8 mouse cellular contexts compared by ENCODE assay signal in genomic region chr3:138488584-138489326, GRCm38 (mm10). TPM values are rescaled to one million over a fixed set of nuclear protein-coding genes. Genes with fewer than 3 reads are reported as not detected.
A peak's percentile ranks its signal among the peaks of the same experiment; 100 is the strongest.
DNase-seq lines count a peak whose midpoint lies in the region; ATAC-seq and TF ChIP-seq lines count a peak whose summit lies in the region.

No protein-coding gene starts in this region.

- peak overlapping the region; percentile 76 for H3K27ac ChIP-seq in heart, embryonic 13.5 days (replicated peaks)
- H3K27ac ChIP-seq in forebrain, embryonic 12.5 days: peak overlapping the region; percentile 74
- H3K27ac ChIP-seq in limb, embryonic 14.5 days (replicated peaks; ENCODE audit: low read depth, low read length): peak overlapping the region; percentile 68
- H3K27ac ChIP-seq in neural tube, embryonic 13.5 days (replicated peaks): peak overlapping the region; percentile 84

- intact Hi-C loops in heart, postnatal 14 days (cut with DNase I): loop anchor here (2.0 kb wide), 1 partner anchor 38 kb away; the partner anchor contains the start of gene Eif4e

- under 1% methylated on average over 57 of the region's 61 CpGs for WGBS in heart, embryonic 13.5 days
- WGBS in forebrain, embryonic 12.5 days: under 1% methylated on average over 58 of the region's 61 CpGs
- WGBS in limb, embryonic 14.5 days: under 1% methylated on average over 47 of the region's 61 CpGs
- 1% methylated on average over 56 of the region's 61 CpGs for WGBS in neural tube, embryonic 13.5 days

- H3K9me3 ChIP-seq in heart, embryonic 13.5 days: no peaks in the 10 kb centered on the region; the same call in 1 of the 2 replicates
- no peaks in the 10 kb centered on the region for H3K9me3 ChIP-seq in forebrain, embryonic 12.5 days
- H3K9me3 ChIP-seq in limb, embryonic 14.5 days (ENCODE audit: control insufficient read depth, low read length): no peaks in the 10 kb centered on the region
- no peaks in the 10 kb centered on the region for H3K9me3 ChIP-seq in neural tube, embryonic 13.5 days

- no peaks in the 10 kb centered on the region for H3K27me3 ChIP-seq in heart, embryonic 13.5 days (replicated peaks)
- no peaks in the 10 kb centered on the region for H3K27me3 ChIP-seq in forebrain, embryonic 12.5 days
- no peaks in the 10 kb centered on the region for H3K27me3 ChIP-seq in limb, embryonic 14.5 days (ENCODE audit: control insufficient read depth, insufficient read depth, low read length)
- H3K27me3 ChIP-seq in neural tube, embryonic 13.5 days: no peaks in the 10 kb centered on the region

- peak overlapping the region; percentile 90 for H3K9ac ChIP-seq in heart, embryonic 13.5 days
- H3K9ac ChIP-seq in forebrain, embryonic 12.5 days: peak overlapping the region; percentile 93
- peak overlapping the region; percentile 84 for H3K9ac ChIP-seq in limb, embryonic 14.5 days (ENCODE audit: low read depth, low read length, severe bottlenecking)
- H3K9ac ChIP-seq in neural tube, embryonic 13.5 days: peak overlapping the region; percentile 87

- peak overlapping the region; percentile 78 for H3K4me3 ChIP-seq in heart, embryonic 13.5 days
- peak overlapping the region; percentile 92 for H3K4me3 ChIP-seq in forebrain, embryonic 12.5 days (replicated peaks)
- peak overlapping the region; percentile 90 for H3K4me3 ChIP-seq in limb, embryonic 14.5 days (replicated peaks; ENCODE audit: low read length)
- peak overlapping the region; percentile 64 for H3K4me3 ChIP-seq in neural tube, embryonic 13.5 days

- peak; percentile 51 for ATAC-seq in heart, embryonic 13.5 days (ENCODE audit: extremely low read depth, insufficient number of reproducible peaks, low FRiP score, low TSS enrichment)
- peak; percentile 54; the same call in 1 of the 2 replicates for ATAC-seq in forebrain, embryonic 12.5 days (ENCODE audit: low FRiP score)
- peak; percentile 3 for ATAC-seq in limb, embryonic 14.5 days (ENCODE audit: low FRiP score, low read depth)
- no peak for ATAC-seq in neural tube, embryonic 13.5 days (ENCODE audit: low read depth)
- no peak for ATAC-seq in monocyte, adult 5-6 weeks (replicated peaks; ENCODE audit: insufficient number of reproducible peaks, low FRiP score, low TSS enrichment, poor library complexity, severe bottlenecking)

- no peak for TF ChIP-seq POLR2A in limb, embryonic 14.5 days (IDR thresholded peaks at IDR 0.05; ENCODE audit: borderline replicate concordance, extremely low read depth, insufficient read depth, insufficient read length)

- H3K4me1 ChIP-seq in heart, embryonic 13.5 days: peaks cover 12% of the 10 kb centered on the region
- H3K4me1 ChIP-seq in forebrain, embryonic 12.5 days: peaks cover 11% of the 10 kb centered on the region
- H3K4me1 ChIP-seq in limb, embryonic 14.5 days (ENCODE audit: control insufficient read depth, insufficient read depth, low read length): peaks cover 12% of the 10 kb centered on the region
- H3K4me1 ChIP-seq in neural tube, embryonic 13.5 days (replicated peaks): peaks cover 17% of the 10 kb centered on the region

- H3K36me3 ChIP-seq in heart, embryonic 13.5 days: peaks cover 25% of the 10 kb centered on the region
- H3K36me3 ChIP-seq in forebrain, embryonic 12.5 days (replicated peaks): peaks cover 16% of the 10 kb centered on the region
- peaks cover 15% of the 10 kb centered on the region for H3K36me3 ChIP-seq in limb, embryonic 14.5 days (ENCODE audit: control insufficient read depth, insufficient read depth, low read length)
- H3K36me3 ChIP-seq in neural tube, embryonic 13.5 days: peaks cover 18% of the 10 kb centered on the region

- H3K4me2 ChIP-seq in heart, embryonic 13.5 days: peak overlapping the region; percentile 89
- H3K4me2 ChIP-seq in forebrain, embryonic 12.5 days: peak overlapping the region; percentile 68
- H3K4me2 ChIP-seq in limb, embryonic 14.5 days (replicated peaks; ENCODE audit: low read depth, low read length, severe bottlenecking): peak overlapping the region; percentile 74
- H3K4me2 ChIP-seq in neural tube, embryonic 13.5 days: peak overlapping the region; percentile 66

- DNase-seq in heart, postnatal 14 days: no peak
- DNase-seq in A20 (ENCODE audit: low read depth, low spot score) (peak; percentile 71), R1 (ENCODE audit: low read depth, low spot score) (peak; percentile 45)
- DNase-seq in limb, embryonic 14.5 days (ENCODE audit: low spot score): no peak

RNA-seq across cellular contexts. Expression of gene Metap1, which starts 0.6 kb away (rescaled TPM):
- polyA plus RNA-seq in heart, embryonic 13.5 days (2015; fragmentation: Nextera tagmentation; extraction: Ambion mirVana): 34.0 and 38.0 TPM in 2 replicates
- 10 to 100 TPM; 39.6 to 42.6 TPM for total RNA-seq in heart, postnatal 14 days (2021)
- 43.8 and 47.0 TPM in 2 replicates for polyA plus RNA-seq in forebrain, embryonic 12.5 days (2016; fragmentation: Nextera tagmentation; extraction: Ambion mirVana)
- polyA plus RNA-seq in limb, embryonic 14.5 days (2012; rRNA removed): 49.0 and 51.5 TPM in 2 replicates
- polyA plus RNA-seq in limb, embryonic 14.5 days (2014; fragmentation: Nextera tagmentation; extraction: Ambion mirVana): 45.3 and 45.5 TPM in 2 replicates
- 46.1 and 53.1 TPM in 2 replicates for polyA plus RNA-seq in neural tube, embryonic 13.5 days (2015; fragmentation: Nextera tagmentation; extraction: Ambion mirVana)
- total RNA-seq in monocyte, adult 5-6 weeks (2017): 31.1 to 53.7 TPM (median 42.6 TPM) in 3 replicates

RNA-seq across cellular contexts. Expression of gene Eif4e, which starts 37.2 kb away (rescaled TPM):
- 226 and 258 TPM in 2 replicates for polyA plus RNA-seq in heart, embryonic 13.5 days (2015; fragmentation: Nextera tagmentation; extraction: Ambion mirVana)
- total RNA-seq in heart, postnatal 14 days (2021): 100 to 1,000 TPM; 122 to 134 TPM
- 353 and 402 TPM in 2 replicates for polyA plus RNA-seq in forebrain, embryonic 12.5 days (2016; fragmentation: Nextera tagmentation; extraction: Ambion mirVana)
- 160 and 205 TPM in 2 replicates for polyA plus RNA-seq in limb, embryonic 14.5 days (2012; rRNA removed)
- 327 and 331 TPM in 2 replicates for polyA plus RNA-seq in limb, embryonic 14.5 days (2014; fragmentation: Nextera tagmentation; extraction: Ambion mirVana)
- polyA plus RNA-seq in neural tube, embryonic 13.5 days (2015; fragmentation: Nextera tagmentation; extraction: Ambion mirVana): 300 and 384 TPM in 2 replicates
- 78.5 to 113 TPM (median 86.9 TPM) in 3 replicates for total RNA-seq in monocyte, adult 5-6 weeks (2017)

RNA-seq across cellular contexts. Expression of gene Adh5, which starts 45.9 kb away (rescaled TPM):
- polyA plus RNA-seq in heart, embryonic 13.5 days (2015; fragmentation: Nextera tagmentation; extraction: Ambion mirVana): 146 and 161 TPM in 2 replicates
- total RNA-seq in heart, postnatal 14 days (2021): 10 to 100 TPM; 92.8 to 94.1 TPM
- polyA plus RNA-seq in forebrain, embryonic 12.5 days (2016; fragmentation: Nextera tagmentation; extraction: Ambion mirVana): 248 and 263 TPM in 2 replicates
- 86.4 and 104 TPM in 2 replicates for polyA plus RNA-seq in limb, embryonic 14.5 days (2012; rRNA removed)
- polyA plus RNA-seq in limb, embryonic 14.5 days (2014; fragmentation: Nextera tagmentation; extraction: Ambion mirVana): 171 and 193 TPM in 2 replicates
- polyA plus RNA-seq in neural tube, embryonic 13.5 days (2015; fragmentation: Nextera tagmentation; extraction: Ambion mirVana): 218 and 255 TPM in 2 replicates
- 70.8 to 87.6 TPM (median 73.7 TPM) in 3 replicates for total RNA-seq in monocyte, adult 5-6 weeks (2017)

Comparison
In these comparisons a context has a peak if more than half of its experiments do, and no peak if none do; other contexts are left out.
1. ATAC-seq: peak in heart, embryonic 13.5 days (single experiment), forebrain, embryonic 12.5 days (single experiment) and limb, embryonic 14.5 days (single experiment); none in neural tube, embryonic 13.5 days (single experiment) and monocyte, adult 5-6 weeks (single experiment).
2. DNase-seq: peak in A20 (single experiment) and R1 (single experiment); none in heart, postnatal 14 days (0 of 2) and limb, embryonic 14.5 days (single experiment).
3. Peak in every context shown above with its lines, with median percentiles within 50 percentile points of each other: H3K27ac ChIP-seq, H3K4me2 ChIP-seq, H3K4me3 ChIP-seq and H3K9ac ChIP-seq.